Mouse (Mus musculus): ENCODE data around the gene Nfasc. TPM values are rescaled to one million over a fixed set of nuclear protein-coding genes. Genes with fewer than 3 reads are reported as not detected.

Nfasc gene
- polyA plus RNA-seq, 1 experiment from 2014 or later, result 0.24 TPM

DNA sequence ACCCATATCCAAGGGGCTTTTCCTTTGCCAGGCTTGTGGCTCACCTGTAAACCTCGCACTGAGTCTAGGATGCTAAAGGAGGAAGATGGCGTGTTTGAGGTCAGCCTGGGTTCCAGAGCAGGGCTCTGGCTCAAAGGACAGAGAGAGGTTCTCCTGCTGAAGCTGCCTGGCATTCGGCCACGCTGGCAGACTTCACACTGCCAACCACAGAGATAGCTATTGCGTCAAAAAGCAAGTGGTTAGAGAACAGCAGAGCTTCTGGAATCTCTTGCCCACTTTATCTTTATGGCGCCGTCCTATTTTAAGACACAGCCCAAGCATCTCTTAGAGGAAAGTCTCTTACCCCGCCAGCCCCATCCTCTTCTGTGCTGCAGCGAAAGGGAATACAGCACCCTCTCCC is 4.7 kb upstream of the Nfasc start:
- Histone ChIP-seq H3K36me3 (ENCODE audit: control insufficient read depth, insufficient read depth, low read length) (no peaks in the 10 kb centered on the region), H3K27ac (ENCODE audit: low read depth, low read length) (no peak overlapping the region), H3K9me3 (replicated peaks; ENCODE audit: control insufficient read depth, low read length) (no peaks in the 10 kb centered on the region), H3K9ac (ENCODE audit: low read depth, low read length) (no peak overlapping the region), H3K27me3 (ENCODE audit: control insufficient read depth, insufficient read depth, low read length) (peaks cover 24% of the 10 kb centered on the region), H3K4me1 (ENCODE audit: control insufficient read depth, insufficient read depth, low read length) (no peaks in the 10 kb centered on the region; the same call in 1 of the 2 replicates), H3K4me3 (ENCODE audit: low read depth, low read length) (no peak overlapping the region), H3K4me2 (no peak overlapping the region)
- ATAC-seq (replicated peaks; ENCODE audit: insufficient number of reproducible peaks, low FRiP score, low TSS enrichment), result no peak
- 64% methylated on average over 9 of the region's 9 CpGs for WGBS (ENCODE audit: insufficient replicate concordance)

DNA sequence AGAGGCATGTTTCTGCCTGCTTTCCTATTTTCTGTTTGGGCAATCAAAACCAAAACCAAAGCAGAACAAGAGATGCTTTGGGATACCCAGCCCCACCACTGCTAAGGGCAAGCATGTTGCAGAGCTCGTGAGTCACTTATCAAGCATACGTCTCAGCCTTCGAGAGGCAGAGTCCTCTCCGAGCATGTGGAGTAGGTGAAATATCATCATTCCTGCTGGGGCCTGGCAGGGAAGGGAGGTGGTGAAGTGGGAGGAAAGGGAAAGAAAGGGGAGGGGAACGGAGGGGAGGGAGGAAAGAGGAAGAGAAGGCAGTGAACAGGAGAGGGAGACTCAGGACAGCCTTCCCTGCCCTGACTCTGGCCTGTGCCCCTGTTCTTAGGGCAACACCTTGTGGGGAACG is 4.0 kb upstream of the Nfasc start:
- Histone ChIP-seq H3K4me3 (ENCODE audit: low read depth, low read length) (no peak overlapping the region), H3K9me3 (replicated peaks; ENCODE audit: control insufficient read depth, low read length) (no peaks in the 10 kb centered on the region), H3K36me3 (ENCODE audit: control insufficient read depth, insufficient read depth, low read length) (no peaks in the 10 kb centered on the region), H3K27me3 (ENCODE audit: control insufficient read depth, insufficient read depth, low read length) (peaks cover 30% of the 10 kb centered on the region), H3K9ac (ENCODE audit: low read depth, low read length) (no peak overlapping the region), H3K4me1 (ENCODE audit: control insufficient read depth, insufficient read depth, low read length) (no peaks in the 10 kb centered on the region; the same call in 1 of the 2 replicates), H3K27ac (ENCODE audit: low read depth, low read length) (no peak overlapping the region), H3K4me2 (no peak overlapping the region)
- no peak for ATAC-seq (replicated peaks; ENCODE audit: insufficient number of reproducible peaks, low FRiP score, low TSS enrichment)
- WGBS (ENCODE audit: insufficient replicate concordance), result 45% methylated on average over 6 of the region's 6 CpGs

DNA sequence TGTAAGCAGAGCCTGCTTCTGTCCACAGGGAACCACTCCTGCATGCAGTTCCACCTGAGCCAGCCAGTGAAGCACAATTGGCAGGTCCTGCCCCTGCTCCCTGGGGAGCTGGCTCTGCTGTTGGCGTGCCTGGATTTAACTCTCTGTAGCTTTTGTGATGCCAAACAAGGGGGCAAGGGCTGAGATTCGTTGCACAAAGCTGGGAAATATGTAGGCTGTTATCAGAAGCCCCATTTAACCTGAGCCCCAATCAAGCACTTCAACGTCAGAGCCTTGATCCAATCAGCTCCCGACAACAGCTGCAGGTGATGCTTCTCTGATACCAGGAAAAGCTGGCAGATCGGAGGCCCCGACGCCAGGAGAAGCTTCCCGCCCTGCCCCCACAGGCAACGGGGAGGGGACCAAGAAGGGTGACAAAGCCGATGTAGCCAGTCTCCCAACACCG is 2.5 kb downstream of the Nfasc start:
- Histone ChIP-seq H3K9me3 (replicated peaks; ENCODE audit: control insufficient read depth, low read length) (no peaks in the 10 kb centered on the region), H3K4me3 (ENCODE audit: low read depth, low read length) (no peak overlapping the region), H3K9ac (ENCODE audit: low read depth, low read length) (no peak overlapping the region), H3K36me3 (ENCODE audit: control insufficient read depth, insufficient read depth, low read length) (no peaks in the 10 kb centered on the region), H3K27me3 (ENCODE audit: control insufficient read depth, insufficient read depth, low read length) (peaks cover 74% of the 10 kb centered on the region), H3K27ac (ENCODE audit: low read depth, low read length) (no peak overlapping the region), H3K4me1 (ENCODE audit: control insufficient read depth, insufficient read depth, low read length) (no peaks in the 10 kb centered on the region), H3K4me2 (peak overlapping the region; percentile 27; the same call in 1 of the 2 replicates)
- no peak for ATAC-seq (replicated peaks; ENCODE audit: insufficient number of reproducible peaks, low FRiP score, low TSS enrichment)
- WGBS (ENCODE audit: insufficient replicate concordance), result under 1% methylated on average over 11 of the region's 11 CpGs

DNA sequence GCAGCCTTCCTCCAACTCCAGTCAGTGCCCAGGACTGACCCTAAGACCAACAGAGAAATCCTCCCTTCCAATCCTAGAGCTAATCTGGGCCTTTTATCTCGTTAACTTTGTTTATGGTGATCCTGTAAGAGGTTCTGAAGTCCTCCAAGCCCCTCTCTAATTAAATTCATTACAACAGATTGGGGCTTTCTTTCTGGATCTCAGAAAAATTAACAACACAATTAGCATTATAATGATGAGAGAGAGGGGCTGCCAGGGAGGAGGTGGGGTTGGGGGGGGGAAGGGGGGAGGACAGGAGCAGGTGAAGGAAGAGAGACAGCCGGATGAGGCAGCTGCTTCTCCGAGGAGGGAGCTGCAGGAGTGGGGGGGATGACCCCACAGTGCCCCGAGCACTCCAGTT is 5.4 kb downstream of the Nfasc start:
- H3K9me3 ChIP-seq (replicated peaks; ENCODE audit: control insufficient read depth, low read length), result no peaks in the 10 kb centered on the region
- H3K9ac ChIP-seq (ENCODE audit: low read depth, low read length), result no peak overlapping the region
- H3K4me1 ChIP-seq (ENCODE audit: control insufficient read depth, insufficient read depth, low read length), result no peaks in the 10 kb centered on the region
- H3K27me3 ChIP-seq (ENCODE audit: control insufficient read depth, insufficient read depth, low read length), result peaks cover 52% of the 10 kb centered on the region
- H3K4me3 ChIP-seq (ENCODE audit: low read depth, low read length), result no peak overlapping the region
- H3K4me2 ChIP-seq, result no peak overlapping the region
- no peak for ATAC-seq (replicated peaks; ENCODE audit: insufficient number of reproducible peaks, low FRiP score, low TSS enrichment)
- 31% methylated on average over 4 of the region's 4 CpGs for WGBS (ENCODE audit: insufficient replicate concordance)
- no peak overlapping the region for H3K27ac ChIP-seq (ENCODE audit: low read depth, low read length)
- H3K36me3 ChIP-seq (ENCODE audit: control insufficient read depth, insufficient read depth, low read length), result no peaks in the 10 kb centered on the region

DNA sequence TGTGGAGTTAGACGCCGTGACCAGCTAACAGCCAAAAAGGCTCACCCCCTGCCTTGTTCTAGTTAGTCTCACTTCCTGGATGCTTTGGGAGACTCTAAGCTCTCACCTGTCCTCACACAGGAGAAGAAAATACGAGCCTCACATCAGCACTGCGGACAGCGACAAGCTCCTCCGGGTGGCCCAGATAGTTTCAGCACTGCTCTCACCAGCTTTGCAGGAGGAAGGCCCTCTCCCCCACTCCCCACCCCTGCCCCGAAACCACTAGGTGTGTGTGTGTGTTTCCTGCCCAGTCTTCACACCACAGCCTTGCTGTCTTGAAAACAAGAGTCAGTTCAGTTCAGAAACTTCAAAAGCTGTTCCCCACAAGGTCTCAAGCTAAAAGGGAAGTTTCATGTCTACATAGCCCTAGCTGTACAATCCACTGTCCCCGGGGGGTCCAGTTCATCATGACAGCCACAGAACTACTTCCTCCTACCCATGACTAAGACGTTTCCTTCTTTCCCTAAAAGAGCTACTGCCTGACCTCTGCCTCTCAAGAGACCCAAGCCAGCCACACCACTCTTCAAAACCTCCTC is 7.6 kb downstream of the Nfasc start:
- WGBS (ENCODE audit: insufficient replicate concordance), result 31% methylated on average over 9 of the region's 9 CpGs
- ATAC-seq (replicated peaks; ENCODE audit: insufficient number of reproducible peaks, low FRiP score, low TSS enrichment), result no peak
- no peak overlapping the region for H3K9ac ChIP-seq (ENCODE audit: low read depth, low read length)
- H3K27ac ChIP-seq (ENCODE audit: low read depth, low read length), result no peak overlapping the region
- peaks cover 36% of the 10 kb centered on the region for H3K27me3 ChIP-seq (ENCODE audit: control insufficient read depth, insufficient read depth, low read length)
- no peaks in the 10 kb centered on the region for H3K36me3 ChIP-seq (ENCODE audit: control insufficient read depth, insufficient read depth, low read length)
- H3K4me3 ChIP-seq (ENCODE audit: low read depth, low read length), result no peak overlapping the region
- no peaks in the 10 kb centered on the region for H3K4me1 ChIP-seq (ENCODE audit: control insufficient read depth, insufficient read depth, low read length)
- no peaks in the 10 kb centered on the region for H3K9me3 ChIP-seq (replicated peaks; ENCODE audit: control insufficient read depth, low read length)
- H3K4me2 ChIP-seq, result no peak overlapping the region

DNA sequence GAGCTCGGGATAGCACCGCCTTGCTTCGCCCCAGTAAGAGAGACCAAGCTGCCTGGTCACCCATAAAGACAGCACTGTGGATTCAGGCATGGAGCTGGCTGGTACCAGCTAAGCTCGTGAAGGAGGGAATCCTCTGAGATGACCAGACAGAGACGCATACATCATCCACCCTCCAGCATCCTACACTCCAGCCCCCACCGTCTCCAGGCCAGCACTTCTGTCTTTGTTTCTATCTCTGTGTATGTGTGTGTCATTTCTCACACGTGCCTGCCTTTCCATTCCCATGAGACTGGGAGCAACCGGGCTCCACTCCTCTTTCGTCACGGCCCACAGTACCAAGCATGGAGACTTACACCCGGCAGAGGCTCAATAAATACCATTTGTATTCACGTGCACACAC is 9.3 kb downstream of the Nfasc start:
- Histone ChIP-seq H3K4me2 (no peak overlapping the region), H3K36me3 (ENCODE audit: control insufficient read depth, insufficient read depth, low read length) (no peaks in the 10 kb centered on the region), H3K27ac (ENCODE audit: low read depth, low read length) (no peak overlapping the region), H3K9me3 (replicated peaks; ENCODE audit: control insufficient read depth, low read length) (no peaks in the 10 kb centered on the region), H3K9ac (ENCODE audit: low read depth, low read length) (no peak overlapping the region), H3K4me1 (ENCODE audit: control insufficient read depth, insufficient read depth, low read length) (no peaks in the 10 kb centered on the region), H3K27me3 (ENCODE audit: control insufficient read depth, insufficient read depth, low read length) (peaks cover 21% of the 10 kb centered on the region), H3K4me3 (ENCODE audit: low read depth, low read length) (no peak overlapping the region)
- ATAC-seq (replicated peaks; ENCODE audit: insufficient number of reproducible peaks, low FRiP score, low TSS enrichment), result no peak
- 71% methylated on average over 12 of the region's 12 CpGs for WGBS (ENCODE audit: insufficient replicate concordance)

DNA sequence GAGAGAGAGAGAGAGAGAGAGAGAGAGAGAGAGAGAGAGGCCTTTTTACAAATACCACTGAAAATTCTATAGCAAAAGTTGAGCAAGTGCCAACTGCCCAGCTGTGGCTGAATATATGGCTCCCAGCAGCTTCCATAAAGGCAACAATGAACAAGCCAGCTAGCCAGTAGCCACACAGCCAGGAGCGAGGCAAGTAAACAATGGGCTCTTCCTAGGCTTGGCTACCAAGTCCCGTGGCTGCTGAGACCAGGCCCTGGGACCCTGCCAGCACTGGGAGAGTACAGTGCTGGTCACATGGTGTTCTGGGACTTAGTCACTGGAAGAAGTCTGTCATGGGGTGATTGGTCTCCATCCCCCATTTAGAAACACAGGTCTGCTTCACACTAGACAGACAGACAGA is 14.0 kb downstream of the Nfasc start:
- WGBS (ENCODE audit: insufficient replicate concordance), result 73% methylated on average over 2 of the region's 2 CpGs
- H3K27ac ChIP-seq (ENCODE audit: low read depth, low read length), result no peak overlapping the region

DNA sequence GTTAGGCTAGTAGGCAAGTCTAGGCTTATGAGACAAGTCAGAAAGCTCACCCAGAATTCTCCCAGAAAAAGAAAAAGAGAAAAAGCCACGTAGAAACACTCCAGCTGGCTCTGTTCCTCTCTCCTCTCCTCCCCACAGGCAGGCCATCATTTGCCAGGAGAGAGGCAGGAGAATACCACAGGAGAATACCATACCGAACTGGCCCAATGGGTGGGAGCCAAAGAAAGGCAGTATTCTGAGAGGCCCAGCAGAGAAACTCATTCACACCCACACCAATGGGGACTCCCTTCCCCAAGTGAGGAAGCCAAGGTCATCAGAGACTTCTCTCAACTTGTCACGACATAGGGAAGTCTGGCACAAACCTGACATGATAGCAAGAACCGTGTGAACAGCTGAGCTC is 19.2 kb downstream of the Nfasc start:
- Histone ChIP-seq H3K4me1 (ENCODE audit: control insufficient read depth, insufficient read depth, low read length) (no peaks in the 10 kb centered on the region), H3K9me3 (replicated peaks; ENCODE audit: control insufficient read depth, low read length) (no peaks in the 10 kb centered on the region), H3K4me2 (no peak overlapping the region), H3K27ac (ENCODE audit: low read depth, low read length) (no peak overlapping the region), H3K27me3 (ENCODE audit: control insufficient read depth, insufficient read depth, low read length) (no peaks in the 10 kb centered on the region; the same call in 1 of the 2 replicates), H3K9ac (ENCODE audit: low read depth, low read length) (no peak overlapping the region), H3K36me3 (ENCODE audit: control insufficient read depth, insufficient read depth, low read length) (no peaks in the 10 kb centered on the region), H3K4me3 (ENCODE audit: low read depth, low read length) (no peak overlapping the region)
- WGBS (ENCODE audit: insufficient replicate concordance), result 52% methylated on average over 4 of the region's 4 CpGs
- no peak for ATAC-seq (replicated peaks; ENCODE audit: insufficient number of reproducible peaks, low FRiP score, low TSS enrichment)

More for the DNA sequence above, 14.0 kb downstream of the Nfasc start:
- H3K4me1 ChIP-seq (ENCODE audit: control insufficient read depth, insufficient read depth, low read length), result no peaks in the 10 kb centered on the region
- no peak for ATAC-seq (replicated peaks; ENCODE audit: insufficient number of reproducible peaks, low FRiP score, low TSS enrichment)
- H3K4me2 ChIP-seq, result no peak overlapping the region
- peaks cover 5% of the 10 kb centered on the region; the same call in 1 of the 2 replicates for H3K27me3 ChIP-seq (ENCODE audit: control insufficient read depth, insufficient read depth, low read length)
- H3K4me3 ChIP-seq (ENCODE audit: low read depth, low read length), result no peak overlapping the region
- no peaks in the 10 kb centered on the region for H3K9me3 ChIP-seq (replicated peaks; ENCODE audit: control insufficient read depth, low read length)
- no peaks in the 10 kb centered on the region for H3K36me3 ChIP-seq (ENCODE audit: control insufficient read depth, insufficient read depth, low read length)
- no peak overlapping the region for H3K9ac ChIP-seq (ENCODE audit: low read depth, low read length)

DNA sequence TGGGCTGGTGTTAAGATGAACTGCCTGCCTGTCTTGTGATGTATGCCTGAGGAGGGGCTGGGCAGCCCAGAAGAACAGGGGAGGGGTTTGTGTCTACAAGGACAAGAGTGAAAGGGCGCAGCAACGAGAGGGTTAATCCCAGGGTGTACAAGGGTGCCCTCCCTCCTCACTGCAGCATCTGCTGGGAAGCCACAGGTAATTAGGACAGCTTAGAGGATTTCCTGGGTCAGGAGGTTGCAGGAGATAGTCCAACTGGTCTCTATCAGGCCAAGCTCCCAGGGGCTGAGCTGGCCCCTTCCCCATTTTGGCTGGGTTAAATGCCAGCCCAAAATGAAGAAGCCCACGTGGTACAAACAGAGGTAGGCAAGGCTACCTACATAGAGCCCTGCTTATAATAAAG is 20.3 kb downstream of the Nfasc start:
- ATAC-seq (replicated peaks; ENCODE audit: insufficient number of reproducible peaks, low FRiP score, low TSS enrichment), result no peak
- Histone ChIP-seq H3K36me3 (ENCODE audit: control insufficient read depth, insufficient read depth, low read length) (no peaks in the 10 kb centered on the region), H3K9me3 (replicated peaks; ENCODE audit: control insufficient read depth, low read length) (no peaks in the 10 kb centered on the region), H3K27me3 (ENCODE audit: control insufficient read depth, insufficient read depth, low read length) (no peaks in the 10 kb centered on the region; the same call in 1 of the 2 replicates), H3K27ac (ENCODE audit: low read depth, low read length) (no peak overlapping the region), H3K4me3 (ENCODE audit: low read depth, low read length) (no peak overlapping the region), H3K9ac (ENCODE audit: low read depth, low read length) (no peak overlapping the region), H3K4me1 (ENCODE audit: control insufficient read depth, insufficient read depth, low read length) (no peaks in the 10 kb centered on the region), H3K4me2 (no peak overlapping the region)
- 65% methylated on average over 3 of the region's 3 CpGs for WGBS (ENCODE audit: insufficient replicate concordance)

Data from heart, embryonic 11.5 days (tissue).